Comparison of ENCODE assay signal across 8 mouse cellular contexts in the genomic region with DNA sequence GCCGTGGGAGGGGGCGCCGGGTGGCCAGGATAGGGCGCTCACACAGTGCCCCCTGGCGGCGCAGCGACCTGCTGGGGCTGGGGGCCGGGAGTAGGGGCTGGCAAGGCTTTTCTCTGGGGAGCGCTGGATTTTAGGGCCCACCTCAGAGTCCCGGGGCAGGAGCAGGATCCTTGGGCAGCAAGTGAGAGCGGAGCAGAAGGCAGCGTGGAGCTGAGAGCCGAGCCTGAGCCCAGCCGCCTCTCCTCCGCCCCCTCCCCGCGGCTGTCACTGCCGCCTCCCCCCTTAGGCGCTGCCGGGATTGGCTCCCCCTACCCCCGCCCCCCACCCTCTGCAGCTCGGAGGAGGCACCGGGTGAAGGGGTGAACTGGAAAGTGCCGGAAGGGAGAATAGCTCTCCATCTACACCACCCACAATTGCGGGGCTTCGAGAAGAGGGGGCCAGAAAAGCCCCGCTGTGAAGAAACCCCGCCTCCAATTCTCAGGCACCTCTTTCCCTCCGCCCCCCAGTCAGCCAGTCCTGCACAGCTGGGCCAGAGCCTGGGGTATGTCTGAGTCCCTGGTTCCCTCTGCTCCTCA. TPM values are rescaled to one million over a fixed set of nuclear protein-coding genes. Genes with fewer than 3 reads are reported as not detected.
DNase-seq lines count a peak whose midpoint lies in the region; ATAC-seq lines count a peak whose summit lies in the region.

A gene (minus strand): TSS at position 231 of the 575 bp plus-strand sequence.

- peaks cover 6% of the 10 kb centered on the region; the same call in 1 of the 2 replicates for H3K36me3 ChIP-seq in forebrain, embryonic 13.5 days (ENCODE audit: poor library complexity, severe bottlenecking)
- H3K36me3 ChIP-seq in hindbrain, embryonic 15.5 days, result no peaks in the 10 kb centered on the region
- peaks cover 14% of the 10 kb centered on the region for H3K36me3 ChIP-seq in midbrain, embryonic 13.5 days

- H3K27me3 ChIP-seq in forebrain, embryonic 13.5 days, result peaks cover 21% of the 10 kb centered on the region
- no peaks in the 10 kb centered on the region for H3K27me3 ChIP-seq in hindbrain, embryonic 15.5 days
- H3K27me3 ChIP-seq in midbrain, embryonic 13.5 days, result peaks cover 20% of the 10 kb centered on the region; the same call in 1 of the 2 replicates

- H3K27ac ChIP-seq in forebrain, embryonic 13.5 days, result no peak within 1 kb of the TSS
- H3K27ac ChIP-seq in hindbrain, embryonic 15.5 days (replicated peaks), result 0 out of 2 replicates have a peak within 1 kb of the TSS, but pooled peaks have one; percentile 11
- 0 out of 2 replicates have a peak within 1 kb of the TSS, but pooled peaks have one; percentile 5 for H3K27ac ChIP-seq in midbrain, embryonic 13.5 days

- peak within 1 kb of the TSS; percentile 68 for H3K9ac ChIP-seq in forebrain, embryonic 13.5 days
- peak within 1 kb of the TSS; percentile 44 for H3K9ac ChIP-seq in hindbrain, embryonic 15.5 days
- H3K9ac ChIP-seq in midbrain, embryonic 13.5 days (replicated peaks), result peak within 1 kb of the TSS; percentile 71

- ATAC-seq in forebrain, embryonic 13.5 days, result peak; percentile 76
- ATAC-seq in hindbrain, embryonic 15.5 days (ENCODE audit: low FRiP score, low read depth), result peak; percentile 46; the same call in 1 of the 2 replicates
- ATAC-seq in midbrain, embryonic 13.5 days, result peak; percentile 51

- H3K4me2 ChIP-seq in forebrain, embryonic 13.5 days, result peak within 1 kb of the TSS; percentile 89
- peak within 1 kb of the TSS; percentile 95 for H3K4me2 ChIP-seq in hindbrain, embryonic 15.5 days
- H3K4me2 ChIP-seq in midbrain, embryonic 13.5 days (replicated peaks), result peak within 1 kb of the TSS; percentile 92

- 2% methylated on average over 15 of the region's 29 CpGs for WGBS in forebrain, embryonic 13.5 days
- under 1% methylated on average over 29 of the region's 29 CpGs for WGBS in hindbrain, embryonic 15.5 days
- under 1% methylated on average over 29 of the region's 29 CpGs for WGBS in midbrain, embryonic 13.5 days

- peaks cover 41% of the 10 kb centered on the region for H3K4me1 ChIP-seq in forebrain, embryonic 13.5 days
- peaks cover 36% of the 10 kb centered on the region for H3K4me1 ChIP-seq in hindbrain, embryonic 15.5 days (replicated peaks)
- H3K4me1 ChIP-seq in midbrain, embryonic 13.5 days (replicated peaks), result peaks cover 39% of the 10 kb centered on the region

- peak; percentile 42 for DNase-seq in kidney, adult 18-20 months
- DNase-seq in kidney, adult 9 months, result no peak
- peak in 1 of 2 experiments; percentile 45 for DNase-seq in left cerebral cortex, adult 8-10 months (ENCODE audit: low spot score in 2 of 2)
- peak; percentile 67 for DNase-seq in testis, postnatal 14 days (ENCODE audit: low spot score)
- no peak for DNase-seq in spleen, postnatal 14 days (ENCODE audit: low spot score in 2 of 2)

- no peaks in the 10 kb centered on the region for H3K9me3 ChIP-seq in forebrain, embryonic 13.5 days (replicated peaks)
- H3K9me3 ChIP-seq in hindbrain, embryonic 15.5 days, result no peaks in the 10 kb centered on the region
- no peaks in the 10 kb centered on the region for H3K9me3 ChIP-seq in midbrain, embryonic 13.5 days

- H3K4me3 ChIP-seq in forebrain, embryonic 13.5 days, result peak within 1 kb of the TSS; percentile 45
- peak within 1 kb of the TSS; percentile 46 for H3K4me3 ChIP-seq in hindbrain, embryonic 15.5 days
- H3K4me3 ChIP-seq in midbrain, embryonic 13.5 days (replicated peaks), result peak within 1 kb of the TSS; percentile 45

RNA-seq across cellular contexts. Expression of the gene that starts here (rescaled TPM):
- 2.7 and 3.3 TPM in 2 replicates for polyA plus RNA-seq in forebrain, embryonic 13.5 days (2015; fragmentation: Nextera tagmentation; extraction: Ambion mirVana)
- polyA plus RNA-seq in hindbrain, embryonic 15.5 days (2015; fragmentation: Nextera tagmentation; extraction: Ambion mirVana), result 12.8 and 15.1 TPM in 2 replicates
- total RNA-seq in left cerebral cortex, adult 8-10 months (2022), result 100 to 1,000 TPM; 150 to 177 (median 154) TPM
- polyA plus RNA-seq in midbrain, embryonic 13.5 days (2015; fragmentation: Nextera tagmentation; extraction: Ambion mirVana), result 2.8 and 3.0 TPM in 2 replicates

Comparison
In these comparisons a context has a peak if more than half of its experiments do, and no peak if none do; other contexts are left out.
1. DNase-seq: peak in kidney, adult 18-20 months (single experiment) and testis, postnatal 14 days (single experiment); none in kidney, adult 9 months (single experiment) and spleen, postnatal 14 days (0 of 2).
2. Peak in every context shown above with its lines, with median percentiles within 50 percentile points of each other: ATAC-seq, H3K4me2 ChIP-seq, H3K4me3 ChIP-seq and H3K9ac ChIP-seq.